Mouse (Mus musculus): Measurements from ENCODE around the gene Orm3. TPM values are rescaled to one million over a fixed set of nuclear protein-coding genes. Genes with fewer than 3 reads are reported as not detected.

Gene Orm3
- polyA plus RNA-seq, 1 experiment: 0.07 TPM

- Histone ChIP-seq H3K4me3 (no peak overlapping the region), H3K79me2 (ENCODE audit: control insufficient read depth, insufficient read depth) (no peaks in the 10 kb centered on the region), H3ac (ENCODE audit: control insufficient read depth, insufficient read length) (no peak overlapping the region), H3K4me2 (ENCODE audit: low read depth) (no peak overlapping the region), H3K27me3 (ENCODE audit: control insufficient read depth, insufficient read depth, insufficient read length) (peaks cover 4% of the 10 kb centered on the region), H3K36me3 (ENCODE audit: control insufficient read depth, insufficient read depth) (no peaks in the 10 kb centered on the region)
- TF ChIP-seq SRF (IDR thresholded peaks at IDR 0.05; ENCODE audit: control insufficient read depth, insufficient read length, low read depth) (no peak), REST (IDR thresholded peaks at IDR 0.05; ENCODE audit: insufficient read depth, insufficient read length) (no peak), POLR2A (IDR thresholded peaks at IDR 0.05; ENCODE audit: insufficient read length, low read depth) (no peak), USF1 (IDR thresholded peaks at IDR 0.05; ENCODE audit: low read depth) (no peak), MYOG (IDR thresholded peaks at IDR 0.05; ENCODE audit: control insufficient read depth in 1 of 3, insufficient read depth in 1 of 3, insufficient read length in 2 of 3, low read depth in 2 of 3) (no peak), E2F4 (IDR thresholded peaks at IDR 0.05; ENCODE audit: insufficient read depth) (no peak), TCF3 (IDR thresholded peaks at IDR 0.05; ENCODE audit: insufficient read length, low read depth) (no peak), TCF12 (IDR thresholded peaks at IDR 0.05; ENCODE audit: insufficient read depth, poor library complexity, severe bottlenecking) (no peak), POLR2AphosphoS2 (IDR thresholded peaks at IDR 0.05; ENCODE audit: insufficient read length, low read depth) (no peak), CEBPB (IDR thresholded peaks at IDR 0.05; ENCODE audit: insufficient read depth, poor library complexity, severe bottlenecking) (no peak), MYOD1 (IDR thresholded peaks at IDR 0.05; ENCODE audit: control insufficient read depth in 1 of 3, insufficient read length in 2 of 3, low read depth in 2 of 3) (no peak), MAX (IDR thresholded peaks at IDR 0.05; ENCODE audit: low read depth) (no peak)
Measured at GRCm38 (mm10) chr4:63346659-63347058, 9.3 kb upstream of the Orm3 start.

DNA sequence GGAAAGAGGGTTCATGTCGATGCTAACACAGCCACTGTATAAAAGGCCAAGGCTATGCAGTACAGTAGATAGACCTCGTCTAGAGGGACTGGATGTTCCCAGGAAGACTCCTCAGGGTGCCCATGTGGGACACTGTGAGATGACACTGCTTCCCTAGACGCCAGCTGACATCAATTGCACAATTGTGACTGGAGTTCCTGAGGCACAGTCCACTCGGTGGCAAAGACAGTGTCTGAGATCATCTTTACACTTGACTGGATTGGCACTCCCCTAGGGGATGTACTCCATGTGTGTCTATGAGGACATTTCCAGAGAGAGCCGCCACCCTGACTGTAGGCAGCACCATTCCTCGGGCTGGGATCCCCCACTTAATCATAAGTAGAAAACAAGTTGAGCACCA, 7.4 kb upstream of the Orm3 start:
- Histone ChIP-seq H3ac (ENCODE audit: control insufficient read depth, insufficient read length) (no peak overlapping the region), H3K4me2 (ENCODE audit: low read depth) (no peak overlapping the region), H3K79me2 (ENCODE audit: control insufficient read depth, insufficient read depth) (no peaks in the 10 kb centered on the region), H3K4me3 (no peak overlapping the region), H3K27me3 (ENCODE audit: control insufficient read depth, insufficient read depth, insufficient read length) (peaks cover 4% of the 10 kb centered on the region), H3K36me3 (ENCODE audit: control insufficient read depth, insufficient read depth) (no peaks in the 10 kb centered on the region)
- TF ChIP-seq POLR2AphosphoS2 (IDR thresholded peaks at IDR 0.05; ENCODE audit: insufficient read length, low read depth): no peak
- TF ChIP-seq CEBPB (IDR thresholded peaks at IDR 0.05; ENCODE audit: insufficient read depth, poor library complexity, severe bottlenecking): no peak
- TF ChIP-seq MYOD1 (IDR thresholded peaks at IDR 0.05; ENCODE audit: control insufficient read depth in 1 of 3, insufficient read length in 2 of 3, low read depth in 2 of 3): no peak
- no peak for TF ChIP-seq SRF (IDR thresholded peaks at IDR 0.05; ENCODE audit: control insufficient read depth, insufficient read length, low read depth)
- TF ChIP-seq E2F4 (IDR thresholded peaks at IDR 0.05; ENCODE audit: insufficient read depth): no peak
- no peak for TF ChIP-seq TCF3 (IDR thresholded peaks at IDR 0.05; ENCODE audit: insufficient read length, low read depth)
- no peak for TF ChIP-seq USF1 (IDR thresholded peaks at IDR 0.05; ENCODE audit: low read depth)
- no peak for TF ChIP-seq TCF12 (IDR thresholded peaks at IDR 0.05; ENCODE audit: insufficient read depth, poor library complexity, severe bottlenecking)
- no peak for TF ChIP-seq MYOG (IDR thresholded peaks at IDR 0.05; ENCODE audit: control insufficient read depth in 1 of 3, insufficient read depth in 1 of 3, insufficient read length in 2 of 3, low read depth in 2 of 3)
- TF ChIP-seq POLR2A (IDR thresholded peaks at IDR 0.05; ENCODE audit: insufficient read length, low read depth): no peak
- no peak for TF ChIP-seq MAX (IDR thresholded peaks at IDR 0.05; ENCODE audit: low read depth)
- no peak for TF ChIP-seq REST (IDR thresholded peaks at IDR 0.05; ENCODE audit: insufficient read depth, insufficient read length)

- H3K27me3 ChIP-seq (ENCODE audit: control insufficient read depth, insufficient read depth, insufficient read length): no peaks in the 10 kb centered on the region
- no peak for TF ChIP-seq MYOG (IDR thresholded peaks at IDR 0.05; ENCODE audit: control insufficient read depth in 1 of 3, insufficient read depth in 1 of 3, insufficient read length in 2 of 3, low read depth in 2 of 3)
- no peak for TF ChIP-seq SRF (IDR thresholded peaks at IDR 0.05; ENCODE audit: control insufficient read depth, insufficient read length, low read depth)
- TF ChIP-seq POLR2AphosphoS2 (IDR thresholded peaks at IDR 0.05; ENCODE audit: insufficient read length, low read depth): no peak
- TF ChIP-seq CEBPB (IDR thresholded peaks at IDR 0.05; ENCODE audit: insufficient read depth, poor library complexity, severe bottlenecking): no peak
- TF ChIP-seq USF1 (IDR thresholded peaks at IDR 0.05; ENCODE audit: low read depth): no peak
- no peak for TF ChIP-seq POLR2A (IDR thresholded peaks at IDR 0.05; ENCODE audit: insufficient read length, low read depth)
- no peak for TF ChIP-seq TCF12 (IDR thresholded peaks at IDR 0.05; ENCODE audit: insufficient read depth, poor library complexity, severe bottlenecking)
- no peak for TF ChIP-seq MAX (IDR thresholded peaks at IDR 0.05; ENCODE audit: low read depth)
- no peak for TF ChIP-seq MYOD1 (IDR thresholded peaks at IDR 0.05; ENCODE audit: control insufficient read depth in 1 of 3, insufficient read length in 2 of 3, low read depth in 2 of 3)
- TF ChIP-seq E2F4 (IDR thresholded peaks at IDR 0.05; ENCODE audit: insufficient read depth): no peak
- TF ChIP-seq TCF3 (IDR thresholded peaks at IDR 0.05; ENCODE audit: insufficient read length, low read depth): no peak
- TF ChIP-seq REST (IDR thresholded peaks at IDR 0.05; ENCODE audit: insufficient read depth, insufficient read length): no peak
- H3K4me3 ChIP-seq: no peak overlapping the region
- no peaks in the 10 kb centered on the region for H3K79me2 ChIP-seq (ENCODE audit: control insufficient read depth, insufficient read depth)
- H3ac ChIP-seq (ENCODE audit: control insufficient read depth, insufficient read length): no peak overlapping the region
- H3K4me2 ChIP-seq (ENCODE audit: low read depth): no peak overlapping the region
- H3K36me3 ChIP-seq (ENCODE audit: control insufficient read depth, insufficient read depth): no peaks in the 10 kb centered on the region
Measured at GRCm38 (mm10) chr4:63356981-63357570, 1.1 kb downstream of the Orm3 start.

GRCm38 (mm10) chr4:63359861-63360260, 3.9 kb downstream of the Orm3 start:
- Histone ChIP-seq H3K4me3 (no peak overlapping the region), H3ac (ENCODE audit: control insufficient read depth, insufficient read length) (no peak overlapping the region), H3K27me3 (ENCODE audit: control insufficient read depth, insufficient read depth, insufficient read length) (no peaks in the 10 kb centered on the region), H3K79me2 (ENCODE audit: control insufficient read depth, insufficient read depth) (no peaks in the 10 kb centered on the region), H3K36me3 (ENCODE audit: control insufficient read depth, insufficient read depth) (no peaks in the 10 kb centered on the region), H3K4me2 (ENCODE audit: low read depth) (no peak overlapping the region)
- TF ChIP-seq USF1 (IDR thresholded peaks at IDR 0.05; ENCODE audit: low read depth): no peak
- peak; percentile 33; the same call in 1 of the 2 replicates for TF ChIP-seq CEBPB (IDR thresholded peaks at IDR 0.05; ENCODE audit: insufficient read depth, poor library complexity, severe bottlenecking)

GRCm38 (mm10) chr4:63362150-63362549, 6.2 kb downstream of the Orm3 start, which contains the start of gene Orm2:
Gene Orm2 (plus strand): TSS chr4:63362449.
- H3K4me2 ChIP-seq (ENCODE audit: low read depth): no peak within 1 kb of the TSS
- no peak within 1 kb of the TSS for H3ac ChIP-seq (ENCODE audit: control insufficient read depth, insufficient read length)
- H3K4me3 ChIP-seq: no peak within 1 kb of the TSS
- no peaks in the 10 kb centered on the region for H3K79me2 ChIP-seq (ENCODE audit: control insufficient read depth, insufficient read depth)
- TF ChIP-seq TCF12 (IDR thresholded peaks at IDR 0.05; ENCODE audit: insufficient read depth, poor library complexity, severe bottlenecking): no peak
- no peak for TF ChIP-seq MYOG (IDR thresholded peaks at IDR 0.05; ENCODE audit: control insufficient read depth in 1 of 3, insufficient read depth in 1 of 3, insufficient read length in 2 of 3, low read depth in 2 of 3)
- no peak for TF ChIP-seq MAX (IDR thresholded peaks at IDR 0.05; ENCODE audit: low read depth)
- no peak for TF ChIP-seq E2F4 (IDR thresholded peaks at IDR 0.05; ENCODE audit: insufficient read depth)
- TF ChIP-seq POLR2AphosphoS2 (IDR thresholded peaks at IDR 0.05; ENCODE audit: insufficient read length, low read depth): no peak
- TF ChIP-seq CEBPB (IDR thresholded peaks at IDR 0.05; ENCODE audit: insufficient read depth, poor library complexity, severe bottlenecking): no peak
- TF ChIP-seq REST (IDR thresholded peaks at IDR 0.05; ENCODE audit: insufficient read depth, insufficient read length): no peak
- no peak for TF ChIP-seq POLR2A (IDR thresholded peaks at IDR 0.05; ENCODE audit: insufficient read length, low read depth)
- no peak for TF ChIP-seq SRF (IDR thresholded peaks at IDR 0.05; ENCODE audit: control insufficient read depth, insufficient read length, low read depth)
- no peak for TF ChIP-seq USF1 (IDR thresholded peaks at IDR 0.05; ENCODE audit: low read depth)
- peaks cover 1% of the 10 kb centered on the region for H3K36me3 ChIP-seq (ENCODE audit: control insufficient read depth, insufficient read depth)
- H3K27me3 ChIP-seq (ENCODE audit: control insufficient read depth, insufficient read depth, insufficient read length): no peaks in the 10 kb centered on the region
